Mouse (Mus musculus) bone marrow macrophage, adult 2 months (primary cell): ENCODE results near the gene Stx17. TPM values are rescaled to one million over a fixed set of nuclear protein-coding genes. Genes with fewer than 3 reads are reported as not detected.

Experiments used
- H3K27ac ChIP-seq: 2 replicates; pipeline ENCODE4 v1.5.1; 2012; ENCODE audit warnings: low read depth, low read length; ENCODE audit not compliant: insufficient read depth
- H3K4me1 ChIP-seq: 2 replicates; pipeline ENCODE4 v1.6.1; 2012; ENCODE audit warnings: low read length; ENCODE audit not compliant: control insufficient read depth, insufficient read depth
- H3K4me3 ChIP-seq: 2 replicates; pipeline ENCODE4 v1.5.1; 2012; ENCODE audit warnings: mild to moderate bottlenecking, low read length, moderate library complexity; ENCODE audit not compliant: insufficient read depth
- CTCF ChIP-seq: IDR thresholded peaks from 2 replicates; pipeline ENCODE4 v1.5.1; 2012; ENCODE audit warnings: low read depth, mild to moderate bottlenecking, low read length, moderate library complexity
- POLR2A ChIP-seq: IDR thresholded peaks from 2 replicates; pipeline ENCODE4 v1.6.1; 2012; ENCODE audit warnings: mild to moderate bottlenecking, low read depth, low read length, borderline replicate concordance
- polyA plus RNA-seq: library from polyadenylated mRNA; stranded (reverse); fragments of >200 nt; gene quantifications from 2 replicates; pipeline ENCODE4 v1.2.4, GENCODE M21; 2012; ENCODE audit not compliant: missing spikeins, insufficient read depth, insufficient read length

Gene Stx17
- 20.6 and 23.7 TPM in 2 replicates for polyA plus RNA-seq

GRCm38 (mm10) chr4:48124773-48125469 is at the start of gene Stx17:
Stx17 (plus strand) TSS chr4:48124915.
- Histone ChIP-seq H3K4me1 (peaks cover 6% of the 10 kb centered on the region), H3K27ac (no peak within 1 kb of the TSS), H3K4me3 (peak within 1 kb of the TSS; percentile 89)
- no peak for TF ChIP-seq CTCF
- TF ChIP-seq POLR2A = no peak

DNA sequence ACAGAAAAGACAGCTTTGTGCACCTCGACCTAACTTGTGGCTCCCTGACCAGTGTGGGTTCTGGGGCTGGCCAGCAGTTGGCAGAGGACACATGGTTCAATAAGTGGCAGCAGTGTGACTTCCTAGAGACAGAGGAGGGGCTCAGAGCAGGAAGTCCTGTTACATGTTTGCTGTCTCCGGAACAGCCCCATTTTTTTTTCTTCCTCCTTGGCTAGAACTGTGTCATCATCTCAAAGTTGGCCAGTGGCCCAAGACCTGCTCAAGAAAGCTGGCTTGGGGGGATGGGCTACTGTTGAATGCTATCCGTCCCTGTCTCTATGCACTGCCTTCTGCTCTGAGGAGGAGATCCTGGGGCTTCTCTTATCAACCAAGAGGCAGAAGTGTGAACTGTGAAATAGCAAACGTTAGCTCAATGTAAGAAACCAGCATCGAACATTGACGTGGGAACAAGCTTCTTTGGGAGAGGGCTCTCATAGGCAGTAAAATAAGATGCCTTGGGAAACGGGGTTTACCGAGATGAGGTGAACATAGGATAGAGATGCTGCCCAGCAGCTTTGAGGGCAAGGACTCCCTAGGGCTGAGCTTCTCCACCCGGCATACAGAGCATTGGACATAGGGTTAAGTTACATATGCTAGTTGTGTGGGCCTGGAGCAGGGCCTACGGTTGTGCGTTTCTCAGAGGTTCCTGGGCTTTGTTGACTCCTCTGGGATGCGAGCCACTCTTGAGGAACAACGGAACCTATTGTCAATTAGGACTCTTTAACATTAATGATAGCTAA is 47.8 kb upstream of the Stx17 start:
- Histone ChIP-seq H3K4me1 (peaks cover 13% of the 10 kb centered on the region), H3K27ac (no peak overlapping the region), H3K4me3 (no peak overlapping the region)
- no peak for TF ChIP-seq POLR2A
- TF ChIP-seq CTCF = no peak

DNA sequence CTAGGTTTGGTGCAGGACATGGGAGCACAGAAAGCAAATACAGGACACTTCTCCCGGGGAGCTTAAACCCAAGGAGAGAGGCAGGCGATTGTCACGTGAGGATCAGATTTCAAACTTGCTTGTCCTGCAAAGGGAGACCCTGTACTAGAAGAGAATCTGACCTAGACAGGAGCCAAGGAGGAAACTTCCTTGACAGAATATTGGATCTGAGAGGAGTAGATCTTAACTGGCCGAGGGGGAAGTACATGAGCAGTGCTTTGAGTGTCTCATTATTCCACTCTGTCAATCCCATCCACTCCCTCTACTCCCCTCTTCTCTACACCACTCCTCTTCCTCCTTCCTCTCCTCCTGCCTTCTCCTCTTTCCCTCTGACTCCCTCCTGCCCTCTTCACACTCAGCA is 46.5 kb upstream of the Stx17 start:
- Histone ChIP-seq H3K27ac (no peak overlapping the region), H3K4me1 (peaks cover 13% of the 10 kb centered on the region), H3K4me3 (no peak overlapping the region)
- no peak for TF ChIP-seq POLR2A

GRCm38 (mm10) chr4:48079285-48080039 is 45.3 kb upstream of the Stx17 start:
- no peak overlapping the region for H3K27ac ChIP-seq
- peaks cover 13% of the 10 kb centered on the region for H3K4me1 ChIP-seq
- no peak overlapping the region for H3K4me3 ChIP-seq
- TF ChIP-seq POLR2A (no peak), CTCF (no peak)

GRCm38 (mm10) chr4:48083452-48083851 is 41.3 kb upstream of the Stx17 start:
- H3K4me1 ChIP-seq = no peaks in the 10 kb centered on the region
- H3K4me3 ChIP-seq = no peak overlapping the region
- H3K27ac ChIP-seq = no peak overlapping the region
- TF ChIP-seq CTCF = no peak
- no peak for TF ChIP-seq POLR2A

GRCm38 (mm10) chr4:48086609-48087008 is 38.1 kb upstream of the Stx17 start:
- no peak overlapping the region for H3K4me3 ChIP-seq
- TF ChIP-seq POLR2A = no peak
- no peak for TF ChIP-seq CTCF
- no peaks in the 10 kb centered on the region for H3K4me1 ChIP-seq
- no peak overlapping the region for H3K27ac ChIP-seq

DNA sequence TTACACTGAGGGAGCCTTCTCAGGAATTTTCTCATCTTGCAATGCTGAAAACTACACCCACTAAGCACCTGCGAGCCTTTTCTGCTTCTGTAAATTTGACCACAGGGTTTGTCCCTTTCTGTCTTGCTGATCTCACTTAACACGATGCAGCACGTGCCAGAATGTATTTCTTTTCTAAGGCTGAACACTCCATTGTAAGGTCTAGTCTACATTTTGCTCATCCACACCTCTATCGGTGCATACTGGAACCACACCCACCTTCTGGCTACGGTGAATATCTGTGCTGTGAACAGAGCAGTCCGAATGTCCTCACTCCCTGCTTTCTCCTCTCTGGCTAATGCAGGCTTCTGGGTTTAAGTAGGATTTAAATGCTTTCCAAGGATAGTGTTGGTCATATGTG is 37.2 kb upstream of the Stx17 start:
- no peak for TF ChIP-seq CTCF
- TF ChIP-seq POLR2A = no peak
- Histone ChIP-seq H3K4me1 (no peaks in the 10 kb centered on the region), H3K4me3 (no peak overlapping the region), H3K27ac (no peak overlapping the region)

GRCm38 (mm10) chr4:48093221-48093620 is 31.5 kb upstream of the Stx17 start:
- no peak overlapping the region for H3K27ac ChIP-seq
- TF ChIP-seq POLR2A (no peak), CTCF (no peak)
- H3K4me3 ChIP-seq = no peak overlapping the region

GRCm38 (mm10) chr4:48100217-48100616 is 24.5 kb upstream of the Stx17 start:
- TF ChIP-seq POLR2A (no peak), CTCF (no peak)
- H3K4me3 ChIP-seq = no peak overlapping the region

More at GRCm38 (mm10) chr4:48093221-48093620, 31.5 kb upstream of the Stx17 start:
- H3K4me1 ChIP-seq = no peaks in the 10 kb centered on the region

DNA sequence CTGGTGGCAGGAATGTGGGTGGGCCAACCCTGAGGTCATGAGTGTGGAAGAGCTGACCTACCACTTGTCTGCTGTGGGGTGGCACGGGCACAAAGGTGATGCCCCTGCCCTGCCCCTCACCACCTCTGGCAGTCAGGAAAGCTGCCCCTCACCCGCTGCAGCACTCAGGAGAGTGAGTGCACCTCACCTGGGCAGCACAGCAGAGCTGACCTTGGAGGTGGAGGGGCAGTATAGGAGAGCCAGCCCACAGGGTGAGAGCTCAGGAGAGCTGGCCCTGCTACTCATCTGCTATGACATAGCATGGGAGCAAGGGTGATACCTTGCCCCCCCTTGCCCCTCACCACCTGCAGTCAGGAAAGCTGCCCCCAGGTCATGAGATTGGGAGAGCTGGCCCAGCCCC is 22.7 kb upstream of the Stx17 start:
- Histone ChIP-seq H3K27ac (no peak overlapping the region), H3K4me1 (no peaks in the 10 kb centered on the region), H3K4me3 (no peak overlapping the region)
- TF ChIP-seq POLR2A (no peak), CTCF (no peak)

More at GRCm38 (mm10) chr4:48100217-48100616, 24.5 kb upstream of the Stx17 start:
- no peaks in the 10 kb centered on the region for H3K4me1 ChIP-seq
- no peak overlapping the region for H3K27ac ChIP-seq
